Mouse (Mus musculus) ES-Bruce4 (cell line): ENCODE results near the gene Fes.

Experiments used
- CTCF ChIP-seq: IDR thresholded peaks from one replicate; pipeline ENCODE4 v1.8.1; 2011; ENCODE audit warnings: low read depth, low read length
- EP300 ChIP-seq: IDR thresholded peaks from 2 replicates; pipeline ENCODE4 v1.6.1; 2011; ENCODE audit warnings: low read depth, low read length; ENCODE audit not compliant: insufficient read depth
- POLR2A ChIP-seq: IDR thresholded peaks from one replicate; pipeline ENCODE4 v1.8.1; 2011; ENCODE audit warnings: low read length; ENCODE audit not compliant: insufficient read depth

GRCm38 (mm10) chr7:80382919-80383318 lies 4.8 kb downstream of the Fes start:
- TF ChIP-seq CTCF (no peak), EP300 (no peak), POLR2A (no peak)
